Mouse (Mus musculus) embryonic facial prominence, embryonic 11.5 days (tissue): Measurements from ENCODE around the gene Fgf8. TPM values are rescaled to one million over a fixed set of nuclear protein-coding genes. Genes with fewer than 3 reads are reported as not detected.

Source experiments
- ATAC-seq: fragments of 200-750 bp; cut with Nextera tagmentation; replicated peaks from 2 replicates; pipeline ENCODE4 v1.8.0; 2017; ENCODE audit warnings: low read depth; ENCODE audit not compliant: insufficient number of reproducible peaks, low FRiP score, low TSS enrichment
- DNase-seq: peaks from one replicate; pipeline ENCODE4 v3.0.0-alpha.2; 2015; ENCODE audit warnings: low spot score
- H3K27ac ChIP-seq: fragments of 300-500 bp; sonication (generic); replicated peaks from 2 replicates; pipeline ENCODE4 v1.5.1; 2014; ENCODE audit warnings: mild to moderate bottlenecking, low read depth, low read length, control low read depth
- H3K27me3 ChIP-seq: fragments of 300-500 bp; sonication (generic); 2 replicates; pipeline ENCODE4 v1.6.1; 2014; ENCODE audit warnings: mild to moderate bottlenecking, low read length, moderate library complexity, mixed read lengths; ENCODE audit not compliant: control insufficient read depth, insufficient read depth
- H3K36me3 ChIP-seq: fragments of 300-500 bp; sonication (generic); replicated peaks from 2 replicates; pipeline ENCODE4 v1.6.1; 2014; ENCODE audit warnings: low read depth, mild to moderate bottlenecking, low read length, moderate library complexity, mixed read lengths; ENCODE audit not compliant: control insufficient read depth, insufficient read depth
- H3K4me1 ChIP-seq: fragments of 300-500 bp; sonication (generic); 2 replicates; pipeline ENCODE4 v1.6.1; 2014; ENCODE audit warnings: low read length, mixed read lengths; ENCODE audit not compliant: control insufficient read depth, insufficient read depth
- H3K4me2 ChIP-seq: fragments of 300-500 bp; sonication (generic); 2 replicates; pipeline ENCODE4 v1.6.1; 2014; ENCODE audit warnings: low read depth, mild to moderate bottlenecking, control low read depth, low read length, moderate library complexity
- H3K4me3 ChIP-seq: fragments of 300-500 bp; sonication (generic); 2 replicates; pipeline ENCODE4 v1.5.1; 2014; ENCODE audit warnings: low read depth, low read length, control low read depth
- H3K9ac ChIP-seq: fragments of 300-500 bp; sonication (generic); replicated peaks from 2 replicates; pipeline ENCODE4 v1.6.1; 2014; ENCODE audit warnings: mild to moderate bottlenecking, control low read depth, low read length
- H3K9me3 ChIP-seq: fragments of 300-500 bp; sonication (generic); replicated peaks from 2 replicates; pipeline ENCODE4 v1.6.1; 2016; ENCODE audit warnings: mild to moderate bottlenecking, low read length, inconsistent platforms, mixed read lengths; ENCODE audit not compliant: control insufficient read depth
- WGBS: fragments of 180-500 bp; shearing (Covaris S2); extraction: QIAGEN DNeasy Blood & Tissue Kit; methylation state at CpG from one replicate; pipeline ENCODE4 v1.1.7; 2014; 5-methylcytosine and 5-hydroxymethylcytosine counted together
- polyA plus RNA-seq: library from polyadenylated mRNA; unstranded; fragments of >200 nt; fragmentation: Nextera tagmentation; extraction: Ambion mirVana; gene quantifications from 2 replicates; pipeline ENCODE4 v1.2.1, GENCODE M21; 2014

The Fgf8 gene
- polyA plus RNA-seq, 1 experiment from 2014 or later, result 17.7 TPM

DNA sequence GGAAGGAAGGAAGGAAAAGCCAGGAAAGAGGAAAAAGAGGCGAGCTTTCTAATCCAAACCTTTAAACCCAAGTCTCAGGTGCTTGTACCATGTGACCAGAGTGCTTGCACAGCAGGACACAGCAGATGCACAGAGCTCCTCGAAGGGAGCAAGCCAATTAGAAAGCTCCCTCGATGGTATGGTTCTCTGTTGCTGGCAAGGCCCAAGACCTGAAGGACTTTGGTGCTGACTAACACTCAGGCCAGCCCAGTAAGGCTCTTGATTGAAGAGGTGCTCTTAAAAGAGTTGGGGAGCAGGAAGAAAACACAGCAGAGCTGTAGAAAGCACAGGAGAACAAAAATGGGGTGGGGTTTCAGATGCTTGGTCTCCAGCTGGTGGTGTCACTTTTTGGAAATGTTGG lies 34.0 kb downstream of the Fgf8 start:
- no peak overlapping the region for H3K9ac ChIP-seq
- ATAC-seq, result no peak
- no peaks in the 10 kb centered on the region for H3K27me3 ChIP-seq
- no peaks in the 10 kb centered on the region for H3K4me1 ChIP-seq
- no peak overlapping the region for H3K4me3 ChIP-seq
- DNase-seq, result no peak
- no peaks in the 10 kb centered on the region for H3K9me3 ChIP-seq
- H3K36me3 ChIP-seq, result no peaks in the 10 kb centered on the region
- 83% methylated on average over 3 of the region's 3 CpGs for WGBS
- no peak overlapping the region for H3K27ac ChIP-seq
- no peak overlapping the region for H3K4me2 ChIP-seq

- 54% methylated on average over 6 of the region's 6 CpGs for WGBS
- Histone ChIP-seq H3K27me3 (no peaks in the 10 kb centered on the region), H3K36me3 (no peaks in the 10 kb centered on the region), H3K4me3 (no peak overlapping the region), H3K9me3 (no peaks in the 10 kb centered on the region), H3K4me2 (no peak overlapping the region), H3K4me1 (no peaks in the 10 kb centered on the region), H3K9ac (no peak overlapping the region), H3K27ac (no peak overlapping the region)
- ATAC-seq (no peak), DNase-seq (no peak)
Observed at GRCm38 (mm10) chr19:45696281-45696600, 46.5 kb downstream of the Fgf8 start.

- no peak overlapping the region for H3K27ac ChIP-seq
- no peak for ATAC-seq
- H3K4me3 ChIP-seq, result no peak overlapping the region
- no peaks in the 10 kb centered on the region for H3K36me3 ChIP-seq
- H3K4me2 ChIP-seq, result no peak overlapping the region
- no peak for DNase-seq
- no peaks in the 10 kb centered on the region for H3K27me3 ChIP-seq
- WGBS, result 38% methylated on average over 25 of the region's 25 CpGs
- H3K9me3 ChIP-seq, result no peaks in the 10 kb centered on the region
- H3K4me1 ChIP-seq, result no peaks in the 10 kb centered on the region
- H3K9ac ChIP-seq, result no peak overlapping the region
Observed at GRCm38 (mm10) chr19:45695496-45696280, 47.0 kb downstream of the Fgf8 start.

GRCm38 (mm10) chr19:45694056-45694455 lies 48.7 kb downstream of the Fgf8 start:
- H3K36me3 ChIP-seq, result no peaks in the 10 kb centered on the region
- 34% methylated on average over 3 of the region's 3 CpGs for WGBS
- no peaks in the 10 kb centered on the region for H3K27me3 ChIP-seq
- peak; percentile 38 for DNase-seq
- H3K4me1 ChIP-seq, result no peaks in the 10 kb centered on the region
- H3K4me3 ChIP-seq, result no peak overlapping the region
- H3K9ac ChIP-seq, result no peak overlapping the region
- H3K27ac ChIP-seq, result no peak overlapping the region
- no peak for ATAC-seq
- no peak overlapping the region for H3K4me2 ChIP-seq
- H3K9me3 ChIP-seq, result no peaks in the 10 kb centered on the region

GRCm38 (mm10) chr19:45692211-45692610 lies 50.5 kb downstream of the Fgf8 start:
- Histone ChIP-seq H3K9ac (no peak overlapping the region), H3K4me2 (no peak overlapping the region), H3K27me3 (no peaks in the 10 kb centered on the region), H3K36me3 (no peaks in the 10 kb centered on the region), H3K9me3 (no peaks in the 10 kb centered on the region), H3K4me1 (no peaks in the 10 kb centered on the region), H3K4me3 (no peak overlapping the region), H3K27ac (no peak overlapping the region)
- ATAC-seq, result no peak
- DNase-seq, result no peak
- WGBS, result 85% methylated on average over 8 of the region's 8 CpGs

- Histone ChIP-seq H3K27me3 (no peaks in the 10 kb centered on the region), H3K9me3 (no peaks in the 10 kb centered on the region), H3K27ac (no peak overlapping the region), H3K9ac (no peak overlapping the region), H3K4me1 (no peaks in the 10 kb centered on the region), H3K36me3 (no peaks in the 10 kb centered on the region), H3K4me3 (no peak overlapping the region), H3K4me2 (no peak overlapping the region)
- no peak for ATAC-seq
- DNase-seq, result no peak
- 54% methylated on average over 8 of the region's 8 CpGs for WGBS
Observed at GRCm38 (mm10) chr19:45691001-45691535, 51.6 kb downstream of the Fgf8 start.

DNA sequence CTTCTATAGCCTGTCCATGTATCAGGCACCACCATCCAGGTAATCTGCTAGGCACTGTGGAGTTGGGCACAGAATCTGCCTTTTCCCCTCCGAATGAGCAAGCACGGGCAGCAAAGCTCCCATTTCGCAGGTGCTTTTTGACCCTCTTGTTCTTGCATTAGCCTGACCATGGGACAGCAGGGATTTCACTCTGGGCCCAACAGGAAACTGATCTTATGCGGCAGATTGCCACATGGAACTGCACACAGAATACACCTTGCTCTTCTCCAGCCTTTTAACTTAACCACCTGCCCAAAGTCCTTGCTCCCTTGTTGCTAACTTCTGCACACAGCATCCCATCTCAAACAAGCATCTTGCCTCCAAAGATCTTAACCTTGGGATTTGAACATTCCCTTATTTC lies 55.7 kb downstream of the Fgf8 start:
- 67% methylated on average over 4 of the region's 4 CpGs for WGBS
- no peak overlapping the region for H3K27ac ChIP-seq
- no peak for ATAC-seq
- H3K9ac ChIP-seq, result no peak overlapping the region; the same call in 1 of the 2 replicates
- H3K4me2 ChIP-seq, result no peak overlapping the region
- no peaks in the 10 kb centered on the region for H3K27me3 ChIP-seq
- no peak overlapping the region for H3K4me3 ChIP-seq
- no peaks in the 10 kb centered on the region for H3K9me3 ChIP-seq
- no peak for DNase-seq
- no peaks in the 10 kb centered on the region for H3K36me3 ChIP-seq
- no peaks in the 10 kb centered on the region for H3K4me1 ChIP-seq
